Mouse (Mus musculus) ovary, postnatal 14 days (tissue): ENCODE measurements around the gene Banp.

Experiments used
- DNase-seq: peaks from one replicate; pipeline ENCODE4 v3.0.0; 2022; ENCODE audit warnings: low spot score

Gene Banp

DNA sequence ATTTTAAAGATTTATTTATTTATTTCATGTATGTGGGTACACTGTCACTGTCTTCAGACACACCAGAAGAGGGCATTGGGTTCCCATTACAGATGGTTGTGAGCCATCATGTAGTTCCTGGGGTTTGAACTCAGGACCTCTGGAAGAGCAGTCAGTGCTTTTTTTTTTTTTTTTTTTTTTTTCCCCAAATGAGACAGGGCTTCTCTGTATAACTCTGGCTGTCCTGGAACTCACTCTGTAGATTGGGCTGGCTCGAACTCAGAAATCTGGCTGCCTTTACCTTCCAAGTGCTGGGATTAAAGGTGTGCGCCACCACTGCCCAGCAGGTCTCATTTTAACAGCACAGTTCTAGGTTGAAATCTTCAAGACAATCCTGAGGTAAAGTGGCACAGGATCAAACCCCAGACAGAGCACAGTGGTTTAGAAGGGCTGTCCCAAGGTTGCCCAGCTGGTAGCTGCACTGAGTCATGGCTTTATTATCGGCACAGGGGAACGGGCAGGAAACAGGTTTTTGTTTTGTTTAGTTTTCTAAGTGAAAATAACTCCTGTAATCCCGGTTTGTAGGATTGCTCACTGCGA is at the start of gene Banp:
Banp (plus strand) TSS at position 529 of the 579 bp plus-strand sequence.
- no peak for DNase-seq

DNA sequence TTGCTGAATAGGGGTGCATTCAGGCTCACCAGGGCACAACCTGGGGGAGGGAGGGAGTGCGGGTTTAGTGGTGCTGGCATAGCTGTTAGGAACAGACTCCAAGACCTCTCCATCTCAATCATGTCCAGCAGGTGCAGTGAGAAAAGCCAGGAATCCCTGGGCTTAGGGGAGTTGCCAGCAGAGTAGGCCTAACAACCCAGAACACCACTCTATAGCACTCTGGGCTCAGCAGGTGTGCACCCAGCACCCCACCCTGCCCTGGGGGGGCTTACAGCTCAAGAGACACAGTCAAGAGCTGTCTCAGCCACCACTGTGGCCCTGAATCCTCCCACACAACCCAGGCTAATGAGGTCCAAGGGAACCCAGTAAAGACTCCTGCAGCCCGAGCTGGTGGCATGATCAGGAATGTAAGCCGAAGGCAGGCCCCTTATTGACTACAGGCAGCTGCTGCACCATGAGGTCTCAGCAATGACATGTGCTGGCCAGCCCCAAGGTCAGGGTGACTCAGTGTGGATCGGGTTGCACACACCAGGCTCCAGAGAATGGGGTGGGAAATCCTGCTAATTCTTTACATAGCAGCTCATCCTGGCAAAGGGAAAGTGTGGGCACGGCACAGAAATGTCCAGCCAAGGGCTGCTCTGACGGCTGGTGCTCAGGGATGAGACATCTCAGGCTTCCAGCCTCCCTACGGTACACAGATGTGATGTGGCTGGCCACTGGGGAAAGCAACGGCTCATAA is 47.9 kb upstream of the Banp start:
- no peak for DNase-seq

- no peak for DNase-seq
Measured at GRCm38 (mm10) chr8:121903977-121904376, 45.6 kb upstream of the Banp start.

GRCm38 (mm10) chr8:121904999-121905398 is 44.6 kb upstream of the Banp start:
- no peak for DNase-seq

- no peak for DNase-seq
Measured at GRCm38 (mm10) chr8:121905420-121905819, 44.1 kb upstream of the Banp start.

DNA sequence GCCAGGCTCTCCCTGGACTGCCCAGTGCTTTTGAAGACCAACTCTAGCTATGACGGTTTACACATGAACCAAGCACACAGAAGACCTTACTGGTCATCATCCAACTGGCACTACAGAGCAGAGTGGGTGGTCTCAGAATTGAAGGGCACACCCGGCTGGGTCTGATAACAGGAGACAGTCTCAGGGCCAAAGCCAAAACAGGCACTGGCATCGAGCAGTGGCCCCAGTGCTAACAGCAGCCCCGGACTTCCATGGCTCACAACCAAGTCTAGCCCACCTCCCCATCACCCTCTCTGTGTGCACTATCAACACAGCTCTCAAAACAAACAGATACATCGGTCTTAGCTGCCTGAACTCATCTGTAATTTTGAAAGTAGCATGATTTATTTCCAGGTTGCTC is 43.7 kb upstream of the Banp start:
- DNase-seq, result no peak

GRCm38 (mm10) chr8:121906542-121907512 is 42.7 kb upstream of the Banp start:
- peak; percentile 25 for DNase-seq

DNA sequence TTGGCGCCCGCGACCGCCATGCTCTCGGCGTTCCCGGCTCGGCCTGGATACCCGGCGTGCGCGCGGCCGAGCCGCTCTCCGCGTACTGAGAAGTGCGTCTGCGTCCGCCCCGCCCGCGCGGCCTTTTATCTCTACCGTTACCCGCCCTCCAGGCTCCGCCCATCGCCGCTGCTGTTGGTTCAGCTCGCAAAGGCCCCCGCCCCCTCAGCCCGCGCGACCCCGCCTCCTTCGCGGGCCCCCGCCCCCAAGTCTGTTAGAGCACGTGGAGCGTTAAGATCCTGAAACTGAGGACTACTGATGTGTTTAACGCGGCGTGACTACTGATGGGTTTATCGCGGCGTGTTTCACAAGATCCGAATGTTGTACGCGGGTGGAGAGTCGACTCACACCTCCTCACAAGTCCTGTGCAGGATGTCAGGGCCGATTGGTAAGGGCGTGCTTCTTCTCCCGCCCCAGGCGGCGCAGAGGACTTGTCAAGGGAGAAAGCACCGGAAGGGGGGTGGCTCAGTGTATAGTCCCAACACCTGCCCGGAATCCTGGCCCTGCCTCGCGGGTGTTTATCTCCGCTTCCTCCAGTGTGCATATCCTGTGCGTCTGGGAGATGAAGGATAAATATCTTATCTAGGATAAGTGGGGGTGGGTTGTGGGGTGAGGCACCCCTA is 41.8 kb upstream of the Banp start, which contains the start of gene Slc7a5:
Slc7a5 (minus strand) TSS at position 108 of the 662 bp plus-strand sequence.
- peak; percentile 95 for DNase-seq

DNA sequence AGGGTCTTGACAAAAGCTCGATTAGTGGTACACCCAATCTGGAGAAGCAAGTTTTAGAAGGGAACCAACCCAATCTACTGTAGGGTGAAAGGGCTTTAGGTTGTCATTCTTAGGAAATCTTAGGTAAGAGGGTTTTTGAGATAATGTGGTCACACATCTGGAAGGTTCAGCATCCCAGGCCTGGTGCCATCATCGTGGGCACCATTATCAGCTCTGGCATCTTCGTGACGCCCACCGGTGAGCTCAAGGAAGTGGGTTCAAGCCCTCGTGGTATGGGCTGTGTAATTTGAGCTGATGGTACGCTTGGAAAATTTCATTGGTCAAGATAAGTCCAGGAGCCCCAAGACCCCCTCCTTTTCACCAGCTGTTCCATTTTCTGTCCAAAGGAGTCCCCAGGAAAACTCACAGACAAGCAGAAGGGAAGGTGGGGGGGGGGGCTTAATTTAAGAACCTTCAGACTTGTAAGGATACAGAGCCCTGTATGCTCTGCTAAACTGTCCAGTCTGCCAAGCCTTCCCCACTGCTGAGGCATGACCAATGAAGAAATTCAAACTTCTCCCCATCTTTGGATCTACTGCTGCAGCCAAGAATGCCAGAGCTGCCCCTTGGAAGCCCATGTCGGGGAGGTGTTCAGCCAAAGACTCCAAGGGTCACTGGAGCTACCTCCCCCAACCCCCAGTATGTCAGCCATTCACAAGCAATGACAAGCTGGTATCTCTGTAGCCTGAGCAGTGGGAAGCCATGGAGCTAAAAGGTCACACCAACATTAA is 41.0 kb upstream of the Banp start:
- DNase-seq, result no peak

DNA sequence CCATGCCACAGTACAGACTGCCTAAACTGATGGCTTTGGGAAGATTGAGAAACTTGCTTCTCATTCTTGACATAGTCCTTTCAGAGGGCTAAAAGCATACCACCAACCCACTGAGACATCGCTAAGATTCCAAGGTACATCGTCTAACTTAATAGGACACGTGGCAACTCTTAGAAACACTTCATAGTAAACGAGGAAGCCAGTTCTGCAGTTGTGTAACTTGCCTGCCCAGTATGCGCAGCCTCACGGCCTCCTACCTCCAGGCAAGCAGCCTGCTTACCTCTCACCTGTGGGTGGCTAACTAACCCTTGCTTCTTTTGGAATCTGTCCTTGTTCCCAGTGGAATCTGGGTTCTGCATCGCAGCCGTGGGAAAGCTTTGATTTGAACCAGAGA is 40.4 kb upstream of the Banp start:
- DNase-seq, result no peak

- DNase-seq, result peak; percentile 71
Measured at GRCm38 (mm10) chr8:121909663-121910062, 39.9 kb upstream of the Banp start.

DNA sequence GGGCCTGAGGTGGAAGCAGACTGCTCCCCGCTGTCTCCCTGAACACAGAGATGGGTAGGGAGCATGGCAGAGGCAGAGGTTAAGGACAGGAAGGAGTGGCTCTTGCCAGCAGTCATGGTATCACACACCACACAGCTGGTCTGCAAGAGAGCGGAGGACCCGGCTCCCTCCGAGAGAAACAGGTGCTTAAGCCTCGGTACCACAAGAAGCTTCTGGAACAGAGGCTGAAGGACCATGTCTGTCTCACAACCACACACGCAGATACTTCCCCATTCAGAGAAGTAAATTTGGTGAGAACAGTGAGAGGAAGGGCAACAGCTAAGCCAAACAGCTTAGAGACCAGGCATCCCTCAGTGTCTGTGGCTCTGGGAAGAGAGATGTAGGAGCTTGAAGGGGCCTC is 38.1 kb upstream of the Banp start:
- DNase-seq, result no peak

DNA sequence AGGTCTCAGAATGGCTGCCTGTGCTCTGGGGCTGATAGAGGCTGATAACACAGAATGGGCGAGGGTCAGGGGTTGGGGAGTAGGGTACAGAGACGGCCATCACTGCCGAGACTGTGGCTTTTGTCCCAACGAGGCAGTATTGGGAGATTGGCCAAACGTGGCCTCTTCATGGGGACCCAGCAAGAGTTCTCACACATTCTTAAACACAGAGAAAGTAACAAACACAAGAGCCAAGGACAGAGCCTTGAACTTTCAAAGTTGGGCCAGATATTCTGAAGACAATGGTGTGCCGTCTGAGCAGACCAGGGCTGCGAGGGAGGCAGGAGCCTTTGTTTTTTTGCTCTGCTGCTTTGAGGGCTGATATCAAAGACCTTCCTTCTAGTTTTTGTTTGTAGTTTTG is 37.6 kb upstream of the Banp start:
- DNase-seq, result no peak

DNA sequence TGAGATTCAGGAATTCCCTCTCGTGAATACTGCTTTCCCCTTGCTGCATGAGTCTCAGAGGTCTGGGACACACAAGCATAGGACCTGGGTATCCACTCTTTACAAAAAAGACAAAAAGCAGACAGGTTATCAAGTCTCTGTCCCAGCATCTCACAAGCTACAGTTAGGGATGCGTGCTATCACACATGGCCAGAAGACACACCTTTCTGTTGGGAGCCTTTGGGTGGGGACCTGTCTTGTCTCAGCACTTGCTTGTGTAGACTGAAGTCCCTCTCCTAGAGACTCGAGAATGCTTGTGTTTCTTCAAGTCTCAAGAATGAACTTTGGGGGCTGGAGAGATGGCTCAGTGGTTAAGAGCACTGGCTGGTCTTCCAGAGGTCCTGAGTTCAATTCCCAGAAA is 36.7 kb upstream of the Banp start:
- no peak for DNase-seq

DNA sequence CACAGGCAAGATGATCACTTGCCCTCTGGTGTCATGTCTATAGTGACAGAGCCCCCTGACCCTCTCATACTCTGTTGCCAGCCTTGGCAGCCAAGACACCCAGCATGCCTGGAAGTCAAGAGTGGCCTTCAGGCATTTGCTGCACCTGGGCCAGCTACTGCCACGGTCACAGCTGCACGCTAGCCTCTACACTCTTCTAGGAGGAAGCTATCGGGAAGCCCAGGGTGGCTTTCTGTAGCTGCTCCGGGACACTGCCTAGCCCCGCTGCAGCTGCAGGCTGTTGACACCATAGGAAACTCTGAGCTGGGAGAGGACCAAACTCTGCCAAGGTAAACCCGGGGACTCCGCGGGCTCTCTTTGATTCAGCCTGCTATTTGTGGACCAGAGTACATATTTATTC is 36.2 kb upstream of the Banp start:
- DNase-seq, result no peak

- DNase-seq, result no peak
Measured at GRCm38 (mm10) chr8:121919158-121919557, 30.4 kb upstream of the Banp start.

GRCm38 (mm10) chr8:121919731-121920130 is 29.8 kb upstream of the Banp start:
- no peak for DNase-seq

DNA sequence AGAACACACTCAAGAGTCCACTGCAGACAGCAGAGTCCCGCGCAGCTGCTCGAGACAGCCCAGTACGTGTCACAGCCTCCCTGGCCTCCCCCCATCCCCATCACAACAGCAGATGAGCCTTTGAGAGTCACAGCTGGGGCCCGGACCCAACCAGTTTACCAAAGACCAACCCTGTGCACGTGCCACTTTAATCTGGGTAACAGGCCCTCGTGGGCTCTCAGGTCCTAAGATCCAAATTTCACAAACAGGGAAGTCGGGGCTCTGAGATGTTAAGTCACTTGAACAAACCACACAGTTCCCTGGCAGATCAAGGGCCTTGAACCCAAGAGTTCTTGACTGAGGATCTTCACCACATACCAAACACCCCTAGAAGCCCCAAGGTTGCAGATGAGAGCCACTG is 28.0 kb upstream of the Banp start:
- DNase-seq, result no peak

DNA sequence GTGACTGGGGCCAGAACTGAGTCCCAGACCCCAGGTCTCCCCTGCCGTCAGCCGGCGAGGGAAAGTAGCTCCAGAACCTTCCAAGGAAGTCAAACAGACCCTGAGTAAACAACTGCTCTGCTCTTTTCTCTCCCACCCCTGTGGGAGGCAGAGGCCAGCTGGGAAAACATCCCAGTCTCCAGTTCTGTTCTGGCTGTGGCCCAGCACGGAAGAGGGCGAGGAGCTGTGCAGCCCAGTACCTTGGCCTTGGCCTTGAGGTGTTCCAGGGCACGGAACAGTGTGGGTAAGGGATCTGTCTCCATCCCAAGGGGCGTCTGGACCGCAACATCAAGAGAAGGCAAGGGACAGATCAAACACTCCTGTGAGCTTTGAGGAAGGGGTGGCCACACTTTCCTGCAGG is 27.4 kb upstream of the Banp start:
- DNase-seq, result peak; percentile 73

DNA sequence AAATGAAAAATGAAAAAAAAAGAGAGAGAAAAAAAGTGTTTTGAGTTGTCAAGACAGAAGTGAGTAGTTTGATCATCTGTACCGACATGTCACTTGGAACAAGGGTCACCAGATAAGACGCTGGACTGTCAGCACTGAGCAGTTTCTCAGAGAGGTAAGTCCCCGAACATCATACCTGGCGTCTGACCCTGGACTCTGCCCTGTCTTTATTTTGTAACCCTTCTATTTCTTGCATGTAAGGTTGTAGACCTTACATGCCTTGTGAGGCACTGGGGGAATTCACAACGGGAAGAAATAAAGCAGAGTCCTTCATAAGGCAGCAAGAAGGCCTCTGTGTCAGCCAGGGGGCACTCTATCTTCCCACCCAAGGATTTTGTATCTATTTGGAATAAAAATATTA is 24.9 kb upstream of the Banp start:
- DNase-seq, result no peak

DNA sequence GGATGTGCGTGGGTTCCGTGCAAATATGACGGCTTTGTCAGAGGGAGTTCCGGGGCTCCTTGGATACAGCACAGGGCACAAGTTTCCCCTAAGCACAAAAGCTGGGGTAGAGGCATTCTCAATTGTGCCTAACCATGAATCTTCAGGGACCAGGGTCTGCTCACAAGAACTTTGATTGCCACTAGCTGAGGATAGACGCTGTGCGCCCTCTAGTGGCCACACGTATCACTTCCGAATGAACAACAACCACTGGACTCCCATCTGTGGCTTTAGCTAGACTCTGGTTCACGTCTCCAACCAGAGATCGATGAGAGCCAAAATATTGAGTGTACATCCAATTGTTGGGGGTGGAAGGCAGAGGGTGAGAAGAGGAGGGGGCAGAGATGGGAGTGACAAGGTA is 23.9 kb upstream of the Banp start:
- DNase-seq, result peak; percentile 77
